Mouse (Mus musculus): Measurements from ENCODE around the gene Zfp827. TPM values are rescaled to one million over a fixed set of nuclear protein-coding genes. Genes with fewer than 3 reads are reported as not detected.

Zfp827 gene
- polyA plus RNA-seq, 1 experiment from 2014 or later, result 12.0 TPM

DNA sequence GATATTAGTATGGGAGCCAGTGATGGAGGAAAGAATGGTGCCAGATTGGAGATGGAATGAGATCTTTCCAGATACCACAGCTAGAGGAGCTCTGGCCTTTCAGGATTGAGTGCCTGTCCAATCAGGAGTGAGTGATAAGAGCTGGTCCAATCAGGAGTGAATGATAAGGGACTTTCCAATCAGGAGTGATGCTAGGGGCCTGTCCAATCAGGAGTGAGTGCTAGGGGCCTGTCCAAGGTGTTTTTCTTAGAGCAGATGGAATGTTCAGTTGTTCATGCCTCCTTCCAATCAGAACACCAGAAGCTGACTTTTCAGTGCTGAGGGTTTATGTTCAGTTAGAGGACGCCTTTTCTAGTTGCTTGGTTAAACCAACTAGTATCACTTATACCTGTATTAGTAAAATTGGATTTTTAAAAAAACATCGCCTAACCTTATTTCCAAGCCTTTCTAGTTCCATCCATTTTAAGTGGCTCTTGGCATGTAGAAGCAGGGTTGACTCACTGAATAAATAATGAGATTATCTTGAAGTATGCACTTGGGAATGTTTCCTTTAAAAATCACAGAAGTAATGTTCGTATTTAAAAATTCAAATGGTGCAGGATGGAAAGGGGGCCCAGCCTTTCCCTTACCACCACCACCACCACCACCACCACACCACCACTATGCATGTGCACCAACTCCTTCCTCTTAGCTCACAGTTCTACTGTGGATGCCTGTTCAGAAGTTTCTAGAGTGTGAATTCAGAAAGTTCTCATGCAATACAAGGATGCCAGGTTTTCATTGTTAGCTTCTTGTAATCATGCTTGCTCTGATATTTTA is 39.8 kb downstream of the Zfp827 start:
- Histone ChIP-seq H3K4me2 (no peak overlapping the region), H3K4me1 (no peaks in the 10 kb centered on the region), H3K9me3 (no peaks in the 10 kb centered on the region), H3K9ac (no peak overlapping the region), H3K27me3 (no peaks in the 10 kb centered on the region), H3K4me3 (no peak overlapping the region), H3K36me3 (peaks cover 62% of the 10 kb centered on the region), H3K27ac (no peak overlapping the region)
- no peak for ATAC-seq (ENCODE audit: insufficient number of reproducible peaks, insufficient read depth, low FRiP score, low TSS enrichment, low read depth)
- WGBS, result 86% methylated on average over 3 of the region's 3 CpGs

DNA sequence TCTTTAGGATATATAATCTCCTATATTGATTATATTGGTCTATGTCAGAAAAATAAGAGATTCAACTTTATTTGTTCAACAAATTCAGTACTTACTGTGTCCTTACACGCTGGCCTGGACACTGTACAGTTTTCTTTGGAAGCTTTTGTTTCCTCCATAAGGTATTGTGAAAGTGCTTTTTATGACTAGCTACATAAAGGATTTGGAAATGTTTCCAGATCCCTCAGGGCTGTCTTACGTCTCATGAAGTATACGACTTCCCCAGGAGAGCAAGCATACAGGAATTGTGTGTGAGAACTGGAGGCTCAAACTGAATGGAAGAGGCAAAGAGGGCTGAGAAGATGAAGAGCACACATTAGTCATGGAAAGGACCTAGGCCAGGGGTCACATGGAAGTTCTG is 45.1 kb downstream of the Zfp827 start:
- WGBS, result 84% methylated on average over 3 of the region's 3 CpGs
- H3K36me3 ChIP-seq, result peaks cover 69% of the 10 kb centered on the region
- no peak for ATAC-seq (ENCODE audit: insufficient number of reproducible peaks, insufficient read depth, low FRiP score, low TSS enrichment, low read depth)
- no peak overlapping the region for H3K27ac ChIP-seq
- no peaks in the 10 kb centered on the region for H3K9me3 ChIP-seq
- H3K4me3 ChIP-seq, result no peak overlapping the region
- peaks cover 6% of the 10 kb centered on the region for H3K4me1 ChIP-seq
- H3K27me3 ChIP-seq, result no peaks in the 10 kb centered on the region
- H3K4me2 ChIP-seq, result no peak overlapping the region
- no peak overlapping the region for H3K9ac ChIP-seq

DNA sequence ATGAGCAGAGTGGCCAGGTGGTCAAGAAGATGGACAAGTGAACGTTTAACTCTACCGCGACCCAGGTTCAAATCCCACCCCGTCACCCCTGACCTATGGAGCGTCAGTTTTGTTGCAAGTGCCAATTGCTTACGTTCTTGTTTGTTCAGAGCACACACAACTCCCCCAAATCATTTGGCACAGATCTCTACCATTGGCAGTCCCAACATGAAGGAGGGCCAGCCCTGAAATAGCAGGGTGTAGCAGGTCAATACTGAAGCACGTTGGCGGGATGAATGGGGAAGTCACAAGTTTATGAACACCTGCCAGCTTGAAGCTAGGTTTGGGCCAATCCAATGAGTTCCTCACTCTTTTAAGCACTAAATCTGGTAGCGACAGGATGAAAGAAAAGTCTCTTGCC is 46.7 kb downstream of the Zfp827 start:
- Histone ChIP-seq H3K4me3 (no peak overlapping the region), H3K9me3 (no peaks in the 10 kb centered on the region), H3K27me3 (no peaks in the 10 kb centered on the region), H3K4me1 (peaks cover 20% of the 10 kb centered on the region), H3K36me3 (peaks cover 59% of the 10 kb centered on the region), H3K4me2 (no peak overlapping the region), H3K9ac (no peak overlapping the region), H3K27ac (no peak overlapping the region)
- 93% methylated on average over 9 of the region's 9 CpGs for WGBS
- no peak for ATAC-seq (ENCODE audit: insufficient number of reproducible peaks, insufficient read depth, low FRiP score, low TSS enrichment, low read depth)

DNA sequence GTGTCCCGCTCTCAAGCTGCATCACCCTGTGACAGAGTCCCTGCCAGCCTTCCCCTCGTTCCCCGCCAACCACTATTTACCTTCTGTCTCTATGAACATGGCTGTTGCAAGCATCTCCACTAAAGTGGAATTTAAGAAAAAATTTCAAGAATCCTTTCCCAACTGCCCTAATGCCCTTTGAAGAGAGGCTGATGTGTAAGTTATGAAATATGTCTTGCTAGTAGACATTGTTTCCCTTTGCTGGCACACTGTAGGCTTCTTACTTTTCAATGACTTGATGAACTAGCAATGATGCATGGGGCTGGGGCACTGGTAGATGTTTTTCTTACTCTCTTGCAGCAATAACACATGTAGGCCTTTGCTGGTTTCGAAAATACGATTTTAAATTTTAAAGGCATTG is 49.0 kb downstream of the Zfp827 start:
- Histone ChIP-seq H3K4me3 (no peak overlapping the region), H3K9me3 (no peaks in the 10 kb centered on the region), H3K27me3 (no peaks in the 10 kb centered on the region), H3K27ac (no peak overlapping the region), H3K4me2 (no peak overlapping the region), H3K4me1 (peaks cover 25% of the 10 kb centered on the region), H3K9ac (no peak overlapping the region), H3K36me3 (peaks cover 43% of the 10 kb centered on the region)
- 87% methylated on average over 5 of the region's 5 CpGs for WGBS
- no peak for ATAC-seq (ENCODE audit: insufficient number of reproducible peaks, insufficient read depth, low FRiP score, low TSS enrichment, low read depth)

DNA sequence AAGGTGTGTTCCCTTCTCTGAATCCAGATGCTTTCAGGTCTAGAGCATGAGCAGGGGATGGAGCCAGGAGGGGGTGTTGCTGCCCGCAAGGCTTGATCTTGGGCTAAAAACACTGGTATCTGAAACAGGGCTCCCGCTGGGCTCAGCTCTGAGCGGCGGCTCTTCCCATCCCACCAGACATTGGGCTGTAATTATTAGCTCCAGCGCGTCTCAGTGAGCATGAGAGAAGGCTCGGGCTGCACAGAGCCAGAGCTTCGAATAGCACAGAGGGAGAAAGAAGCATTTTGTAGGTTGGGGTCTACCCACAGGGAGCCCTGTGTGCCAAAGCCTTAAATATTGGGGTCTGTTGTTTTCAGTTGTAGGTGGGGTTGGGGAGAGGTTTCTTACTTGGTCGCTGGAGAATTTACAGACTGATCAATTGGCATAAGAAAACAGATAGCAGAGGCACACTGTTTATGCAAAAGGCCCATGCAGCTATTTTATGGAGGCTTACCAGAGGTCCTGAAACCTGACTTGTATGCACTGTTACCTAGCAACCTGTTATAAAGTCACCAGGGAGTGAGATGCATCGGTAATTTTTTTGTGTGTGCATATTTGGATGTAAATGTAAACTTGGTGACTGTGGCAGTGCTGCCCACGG is 50.4 kb downstream of the Zfp827 start:
- H3K4me1 ChIP-seq, result peaks cover 25% of the 10 kb centered on the region
- no peaks in the 10 kb centered on the region for H3K9me3 ChIP-seq
- H3K27me3 ChIP-seq, result no peaks in the 10 kb centered on the region
- H3K4me2 ChIP-seq, result no peak overlapping the region
- H3K36me3 ChIP-seq, result peaks cover 47% of the 10 kb centered on the region
- H3K4me3 ChIP-seq, result no peak overlapping the region
- 19% methylated on average over 11 of the region's 11 CpGs for WGBS
- no peak for ATAC-seq (ENCODE audit: insufficient number of reproducible peaks, insufficient read depth, low FRiP score, low TSS enrichment, low read depth)
- H3K27ac ChIP-seq, result no peak overlapping the region; the same call in 1 of the 2 replicates
- H3K9ac ChIP-seq, result no peak overlapping the region

DNA sequence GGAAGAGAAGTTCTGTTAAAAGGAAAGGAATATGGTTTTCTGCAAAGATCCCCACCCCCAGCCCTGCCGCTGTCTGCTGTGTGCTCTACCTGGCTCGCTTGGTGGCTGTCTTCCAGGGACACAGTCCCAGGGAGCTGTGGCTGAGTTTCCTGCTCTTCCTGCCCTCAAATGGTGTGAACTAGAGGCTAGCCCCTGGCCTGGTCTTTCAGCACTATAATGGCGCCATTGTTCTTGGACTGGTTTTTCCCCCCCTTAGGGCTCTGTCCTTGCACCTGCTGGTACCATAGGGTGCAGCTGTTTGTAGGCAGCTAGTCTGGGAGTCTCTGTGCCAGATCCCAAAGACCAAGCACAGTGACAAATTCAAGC is 50.9 kb downstream of the Zfp827 start:
- Histone ChIP-seq H3K36me3 (peaks cover 49% of the 10 kb centered on the region), H3K4me3 (no peak overlapping the region), H3K9me3 (no peaks in the 10 kb centered on the region), H3K4me1 (peaks cover 25% of the 10 kb centered on the region), H3K27me3 (no peaks in the 10 kb centered on the region), H3K9ac (no peak overlapping the region), H3K27ac (no peak overlapping the region), H3K4me2 (no peak overlapping the region)
- no peak for ATAC-seq (ENCODE audit: insufficient number of reproducible peaks, insufficient read depth, low FRiP score, low TSS enrichment, low read depth)
- WGBS, result 64% methylated on average over 3 of the region's 3 CpGs

DNA sequence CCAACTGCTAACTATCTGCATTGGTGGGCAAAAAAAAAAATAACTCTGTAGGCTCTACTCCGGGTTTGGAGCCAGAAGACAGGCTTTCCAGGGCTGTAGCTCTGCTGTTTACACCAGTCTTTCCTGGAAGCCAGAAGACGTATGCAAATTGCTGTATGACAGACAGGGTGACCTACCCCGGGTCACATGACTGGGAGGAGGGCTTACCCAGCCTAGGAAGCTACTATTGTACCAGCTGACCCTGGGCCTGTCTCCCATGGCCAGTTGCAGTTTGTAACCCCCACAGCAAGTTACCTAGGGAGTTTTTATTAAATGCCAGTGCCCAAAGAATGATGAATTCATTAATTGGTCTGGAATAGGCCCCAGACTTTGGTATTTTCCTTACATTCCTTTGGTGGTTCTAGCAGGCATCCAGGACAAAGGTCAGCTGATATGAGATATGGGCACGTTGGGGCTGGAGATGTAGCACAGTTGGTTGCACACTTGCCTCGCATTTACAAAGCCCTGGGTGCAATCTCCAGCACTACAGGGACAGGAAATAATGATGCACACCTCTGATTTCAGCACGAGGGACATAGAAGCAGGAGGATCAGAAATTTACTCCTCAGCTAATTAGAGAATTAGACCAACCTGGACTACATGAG is 52.0 kb downstream of the Zfp827 start:
- Histone ChIP-seq H3K36me3 (peaks cover 43% of the 10 kb centered on the region), H3K4me3 (no peak overlapping the region), H3K4me2 (no peak overlapping the region), H3K9ac (no peak overlapping the region), H3K9me3 (no peaks in the 10 kb centered on the region), H3K27ac (0 out of 2 replicates have a peak overlapping the region, but pooled peaks have one; percentile 11), H3K27me3 (no peaks in the 10 kb centered on the region), H3K4me1 (peaks cover 25% of the 10 kb centered on the region)
- ATAC-seq (ENCODE audit: insufficient number of reproducible peaks, insufficient read depth, low FRiP score, low TSS enrichment, low read depth), result no peak
- WGBS, result 76% methylated on average over 6 of the region's 6 CpGs

DNA sequence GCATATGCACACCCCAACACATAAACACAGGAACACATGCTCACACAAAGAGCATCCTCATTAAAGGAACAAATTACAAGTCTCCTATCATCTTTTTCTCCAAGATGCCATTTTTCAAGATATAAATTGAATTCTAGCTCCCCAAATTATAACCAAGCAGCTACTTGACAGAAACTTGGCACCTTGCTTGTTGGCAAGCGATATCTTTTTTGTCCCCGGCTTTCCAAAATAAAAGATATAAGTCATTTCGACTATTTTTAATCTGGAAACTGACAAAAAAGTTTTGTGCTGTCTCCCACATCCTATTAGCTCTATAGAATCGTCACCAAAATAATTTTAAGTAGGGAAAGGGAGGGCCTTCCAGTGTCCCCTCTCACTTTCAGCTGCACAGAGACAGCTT is 53.1 kb downstream of the Zfp827 start:
- H3K4me3 ChIP-seq, result no peak overlapping the region
- H3K9ac ChIP-seq, result no peak overlapping the region
- no peak for ATAC-seq (ENCODE audit: insufficient number of reproducible peaks, insufficient read depth, low FRiP score, low TSS enrichment, low read depth)
- H3K27me3 ChIP-seq, result no peaks in the 10 kb centered on the region
- no peaks in the 10 kb centered on the region for H3K9me3 ChIP-seq
- H3K4me1 ChIP-seq, result peaks cover 25% of the 10 kb centered on the region
- 91% methylated on average over 4 of the region's 4 CpGs for WGBS
- H3K36me3 ChIP-seq, result peaks cover 34% of the 10 kb centered on the region
- no peak overlapping the region for H3K27ac ChIP-seq
- no peak overlapping the region for H3K4me2 ChIP-seq

DNA sequence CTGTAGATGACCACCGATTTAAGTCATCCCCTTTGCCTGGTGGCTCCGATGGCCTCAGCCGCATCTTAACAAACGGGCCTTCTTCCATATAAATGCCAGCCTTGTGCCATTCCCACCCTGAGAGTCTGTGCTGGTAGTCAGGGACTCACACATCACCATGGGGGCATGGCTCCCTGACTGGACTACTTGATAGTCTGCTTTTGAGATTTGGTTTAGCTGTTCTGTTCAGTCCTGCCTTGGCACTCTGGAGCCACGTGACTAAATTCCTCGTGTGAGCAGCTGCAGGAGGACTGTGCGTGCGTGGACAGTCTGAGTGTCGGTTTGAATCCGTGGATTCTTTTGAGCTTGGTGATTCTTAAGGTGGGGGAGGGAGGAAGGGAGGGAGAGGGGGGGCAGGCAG is 53.7 kb downstream of the Zfp827 start:
- Histone ChIP-seq H3K36me3 (peaks cover 39% of the 10 kb centered on the region), H3K27me3 (no peaks in the 10 kb centered on the region), H3K4me2 (no peak overlapping the region), H3K9ac (no peak overlapping the region), H3K4me1 (peaks cover 25% of the 10 kb centered on the region), H3K9me3 (no peaks in the 10 kb centered on the region), H3K27ac (no peak overlapping the region), H3K4me3 (no peak overlapping the region)
- ATAC-seq (ENCODE audit: insufficient number of reproducible peaks, insufficient read depth, low FRiP score, low TSS enrichment, low read depth), result no peak
- WGBS, result 84% methylated on average over 10 of the region's 10 CpGs

DNA sequence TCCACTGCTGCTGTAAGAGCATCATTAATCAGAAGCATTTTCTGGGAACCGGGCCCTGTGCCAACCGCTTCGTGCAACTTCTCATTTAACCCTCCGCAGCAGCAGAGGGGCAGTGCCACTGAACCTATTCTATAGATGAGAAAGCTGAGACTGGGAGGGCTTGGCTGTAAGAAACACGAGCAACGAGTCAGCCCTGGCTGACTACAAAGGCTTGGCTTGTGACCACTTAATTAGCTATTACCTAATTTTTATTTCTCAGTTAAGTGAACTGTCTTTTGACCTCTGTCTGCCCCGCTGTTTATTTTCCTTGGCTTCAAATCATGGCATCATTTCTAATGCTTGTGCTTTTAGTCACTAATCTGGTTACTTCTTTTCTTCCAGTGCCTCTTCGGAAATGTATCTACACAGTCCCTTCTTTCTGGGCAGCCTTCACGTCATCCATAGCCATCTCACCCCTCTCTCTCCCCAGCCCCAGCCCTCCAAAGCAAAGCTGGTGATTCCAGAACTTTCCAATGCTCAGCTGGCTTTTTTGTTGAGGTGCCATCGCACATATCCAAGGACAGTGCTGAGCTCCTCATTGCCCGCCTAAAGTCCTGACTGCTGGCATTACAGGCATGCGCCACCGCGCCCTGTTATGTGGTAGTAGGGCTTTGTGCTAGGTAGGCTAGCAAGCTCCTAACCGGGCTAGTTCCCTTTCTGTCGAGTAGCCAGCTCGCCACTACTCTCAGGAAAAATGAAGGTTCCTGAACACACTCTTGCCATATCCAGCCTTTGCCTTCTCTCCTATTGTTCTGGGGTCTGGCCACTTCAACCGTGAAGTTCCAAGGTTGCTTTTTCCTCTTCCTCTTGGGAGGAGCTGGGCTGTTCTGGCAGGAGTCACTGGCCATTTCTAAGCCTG is 55.5 kb downstream of the Zfp827 start:
- H3K4me1 ChIP-seq, result peaks cover 15% of the 10 kb centered on the region
- ATAC-seq (ENCODE audit: insufficient number of reproducible peaks, insufficient read depth, low FRiP score, low TSS enrichment, low read depth), result no peak
- WGBS, result 81% methylated on average over 18 of the region's 18 CpGs
- no peaks in the 10 kb centered on the region for H3K9me3 ChIP-seq
- no peaks in the 10 kb centered on the region for H3K27me3 ChIP-seq
- no peak overlapping the region for H3K4me2 ChIP-seq
- H3K9ac ChIP-seq, result no peak overlapping the region
- H3K4me3 ChIP-seq, result no peak overlapping the region
- H3K36me3 ChIP-seq, result peaks cover 40% of the 10 kb centered on the region
- no peak overlapping the region for H3K27ac ChIP-seq

DNA sequence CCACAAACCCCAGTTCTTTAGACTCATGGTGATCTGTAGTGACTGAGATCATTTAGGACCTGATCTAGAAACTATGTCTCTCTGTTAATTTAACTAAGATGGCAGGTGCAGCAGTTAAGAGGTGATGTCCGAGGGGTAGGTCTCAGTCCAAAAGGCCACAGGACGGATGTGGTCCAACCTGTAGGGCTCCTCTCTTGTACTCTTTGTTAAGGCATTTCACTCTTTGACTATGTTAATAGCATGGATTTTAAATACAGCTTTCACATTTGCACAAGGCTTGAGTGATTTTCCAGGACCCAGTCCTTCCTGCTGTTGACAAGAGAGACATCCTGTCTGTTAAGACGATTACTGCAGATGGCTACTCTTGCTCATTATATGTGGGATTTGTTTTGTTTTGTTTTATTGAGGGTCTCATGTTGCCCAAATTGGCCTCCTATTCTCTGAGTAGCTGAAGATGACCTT is 56.2 kb downstream of the Zfp827 start:
- WGBS, result 88% methylated on average over 3 of the region's 3 CpGs
- no peak for ATAC-seq (ENCODE audit: insufficient number of reproducible peaks, insufficient read depth, low FRiP score, low TSS enrichment, low read depth)
- Histone ChIP-seq H3K4me1 (peaks cover 9% of the 10 kb centered on the region), H3K27ac (no peak overlapping the region), H3K9ac (no peak overlapping the region), H3K4me2 (no peak overlapping the region), H3K4me3 (no peak overlapping the region), H3K27me3 (no peaks in the 10 kb centered on the region), H3K36me3 (peaks cover 47% of the 10 kb centered on the region), H3K9me3 (no peaks in the 10 kb centered on the region)
